Mouse (Mus musculus): ENCODE measurements around the gene Oas2. TPM values are rescaled to one million over a fixed set of nuclear protein-coding genes. Genes with fewer than 3 reads are reported as not detected.

Oas2 gene
- total RNA-seq, 2 experiments from 2014 or later, result 0.12 to 2.9 TPM

DNA sequence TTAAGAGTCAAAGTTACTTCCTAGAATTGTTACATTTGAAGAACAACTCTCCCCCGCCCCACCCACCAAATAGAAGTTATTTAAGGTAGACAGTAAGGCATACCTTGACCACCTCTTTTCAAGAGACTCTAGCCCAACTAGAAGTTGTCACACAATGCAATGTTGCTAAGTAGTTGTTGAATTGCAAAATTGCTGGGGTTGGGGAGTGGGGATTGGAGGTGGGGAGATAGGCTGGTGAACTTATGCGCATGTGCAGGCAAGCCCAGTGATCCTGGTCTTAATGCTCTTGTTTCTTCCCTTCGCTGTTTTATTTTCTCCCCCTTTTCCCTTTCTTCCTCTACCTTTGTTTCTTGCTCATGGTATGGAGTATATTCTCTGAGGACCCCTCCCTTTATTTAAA, 16.0 kb downstream of the Oas2 start:
- ATAC-seq (replicated peaks; ENCODE audit: poor library complexity), result no peak

DNA sequence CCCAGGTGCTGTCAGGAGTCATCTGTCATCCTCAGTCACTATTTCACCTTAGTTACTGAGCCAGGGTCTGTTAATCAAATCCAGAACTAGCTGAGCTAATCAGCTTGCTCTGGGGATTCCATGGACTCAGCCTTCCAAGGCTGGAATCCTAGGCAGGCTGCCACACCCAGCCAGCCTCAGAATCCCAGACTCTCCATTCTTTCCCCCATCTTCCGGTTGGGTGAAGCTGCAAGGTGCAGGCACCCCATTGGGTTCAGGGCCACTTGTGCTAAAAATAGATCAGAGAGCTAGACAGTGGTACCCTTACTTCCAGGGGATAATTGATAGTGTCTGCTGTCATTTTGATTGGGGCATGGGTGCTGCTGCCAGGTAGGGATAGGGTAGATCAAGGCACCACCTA, 16.9 kb downstream of the Oas2 start:
- ATAC-seq (replicated peaks; ENCODE audit: poor library complexity), result no peak

DNA sequence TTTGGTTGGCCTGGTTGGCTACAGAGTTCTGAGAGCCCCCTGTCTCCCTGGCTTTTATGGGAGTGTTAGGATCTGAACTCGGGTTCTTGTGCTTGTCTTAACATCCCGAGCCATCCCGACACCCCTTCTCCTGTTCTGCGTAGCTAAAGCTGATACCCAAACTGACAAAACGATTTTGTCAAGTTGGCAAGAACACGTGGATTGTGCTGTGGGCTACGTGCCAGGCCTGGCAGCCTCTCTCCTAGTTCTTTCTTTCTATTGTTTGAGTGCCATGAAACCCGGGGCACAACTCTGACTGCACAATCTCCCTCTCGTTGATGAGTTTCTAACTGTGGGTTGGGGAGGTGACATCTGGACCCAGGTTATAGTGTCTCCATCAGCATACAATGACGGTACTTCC, 20.3 kb downstream of the Oas2 start:
- no peak for ATAC-seq (replicated peaks; ENCODE audit: poor library complexity)

DNA sequence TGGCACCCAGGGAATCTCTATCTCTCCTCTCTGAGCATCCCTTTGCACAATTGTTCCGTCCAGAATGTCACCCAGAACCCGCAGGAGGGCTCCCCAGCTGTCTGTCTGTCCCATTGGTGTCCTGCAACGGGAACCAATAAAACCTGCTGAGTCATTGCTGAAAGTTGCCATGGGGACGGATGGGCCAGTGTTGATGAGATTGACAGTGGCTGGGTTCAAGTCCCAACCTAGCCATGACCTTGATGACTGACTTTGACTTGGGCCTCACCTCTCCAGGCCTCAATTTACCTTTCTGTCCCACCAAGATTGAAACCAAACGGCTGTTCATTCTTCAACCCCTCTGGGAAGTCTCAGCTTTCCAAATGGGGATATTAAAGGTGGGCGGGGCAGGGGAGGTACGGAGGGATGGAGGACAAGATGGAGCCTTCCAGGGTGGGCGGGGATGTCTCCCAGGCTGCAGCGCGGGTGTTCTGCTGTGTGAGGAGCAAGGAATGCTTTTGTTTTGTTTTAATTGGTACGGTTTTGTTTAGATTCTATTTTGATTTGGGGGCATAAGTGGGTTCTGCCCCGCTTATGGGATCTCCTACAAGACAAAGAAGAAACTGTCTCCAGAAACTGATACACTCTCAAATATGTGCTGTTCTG, 23.7 kb downstream of the Oas2 start:
- ATAC-seq (replicated peaks; ENCODE audit: poor library complexity), result no peak

DNA sequence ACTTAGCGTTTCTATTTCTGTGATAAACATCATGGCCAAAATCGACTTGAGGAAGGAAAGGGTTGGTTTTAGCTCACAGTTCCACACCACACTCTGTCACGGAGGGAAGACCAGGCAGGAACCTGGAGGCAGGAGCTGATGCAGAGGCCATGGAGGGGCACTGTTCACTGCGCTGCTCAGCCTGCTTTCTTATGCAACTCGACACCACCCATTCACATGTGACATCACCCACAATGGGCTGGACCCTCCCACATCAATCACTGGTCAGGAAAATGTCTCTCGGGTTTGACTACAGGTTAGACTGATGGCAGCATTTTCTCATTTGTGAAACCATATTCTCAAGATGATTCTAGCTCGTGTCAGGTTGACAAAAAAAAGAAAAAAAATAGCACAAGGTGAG, 28.6 kb downstream of the Oas2 start:
- no peak for ATAC-seq (replicated peaks; ENCODE audit: poor library complexity)

DNA sequence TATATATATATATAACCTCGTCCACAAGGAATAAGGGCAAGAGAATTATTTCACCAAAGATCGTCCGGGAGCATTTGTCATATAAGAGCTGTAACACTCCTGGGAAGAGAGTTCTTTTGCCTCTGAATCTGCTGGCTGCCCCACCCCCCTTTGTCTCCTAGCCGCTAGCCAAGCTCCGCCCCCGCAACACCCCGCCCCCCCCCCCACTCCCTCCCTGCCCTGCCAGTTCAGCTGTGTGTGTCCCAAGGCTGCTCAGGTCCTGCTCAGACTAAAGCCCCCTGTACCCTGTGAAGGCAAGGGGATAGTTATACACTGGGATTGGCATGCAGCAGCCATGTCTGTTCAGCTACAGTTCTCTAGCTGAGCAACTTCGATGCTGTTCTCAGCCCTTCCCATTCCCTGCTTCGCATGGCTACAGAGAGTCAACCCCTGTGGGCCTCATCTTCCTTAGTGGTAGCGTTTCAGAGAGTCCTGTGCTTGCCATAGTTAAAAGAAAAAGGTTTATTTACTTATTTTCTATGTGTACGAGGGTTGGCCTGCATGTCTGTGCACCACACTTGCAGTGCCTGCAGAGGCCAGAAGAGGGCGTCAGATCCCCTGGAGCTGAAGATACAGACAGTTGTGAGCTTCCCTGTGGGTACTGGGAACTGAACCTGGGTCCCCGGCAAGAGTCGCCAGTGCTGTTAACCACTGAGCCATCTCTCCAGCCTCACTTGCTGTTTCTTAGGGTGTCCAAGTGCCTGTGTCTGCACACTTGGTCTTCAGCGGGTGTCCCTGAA, 30.9 kb downstream of the Oas2 start:
- ATAC-seq (replicated peaks; ENCODE audit: poor library complexity), result no peak

DNA sequence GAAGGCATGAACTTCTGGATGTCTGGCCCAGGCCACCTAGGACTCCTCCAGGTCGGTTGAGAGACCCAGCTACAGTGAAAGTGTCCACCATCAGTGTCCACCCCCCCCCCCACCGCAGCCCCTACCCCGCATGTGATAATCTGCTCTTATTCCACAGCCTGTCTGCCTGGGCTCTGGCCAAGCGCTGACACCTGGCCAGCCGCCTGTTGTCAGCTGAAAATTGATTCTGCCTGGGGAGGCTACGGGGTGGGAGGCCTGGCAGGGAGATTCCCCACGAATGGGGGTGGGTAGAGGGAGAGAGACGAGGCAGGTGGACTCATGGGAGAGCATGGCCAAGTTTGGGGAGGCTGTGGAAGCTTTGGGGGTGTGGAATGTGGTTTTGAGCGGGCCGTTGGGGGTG, 32.5 kb downstream of the Oas2 start:
- ATAC-seq (replicated peaks; ENCODE audit: poor library complexity), result no peak

DNA sequence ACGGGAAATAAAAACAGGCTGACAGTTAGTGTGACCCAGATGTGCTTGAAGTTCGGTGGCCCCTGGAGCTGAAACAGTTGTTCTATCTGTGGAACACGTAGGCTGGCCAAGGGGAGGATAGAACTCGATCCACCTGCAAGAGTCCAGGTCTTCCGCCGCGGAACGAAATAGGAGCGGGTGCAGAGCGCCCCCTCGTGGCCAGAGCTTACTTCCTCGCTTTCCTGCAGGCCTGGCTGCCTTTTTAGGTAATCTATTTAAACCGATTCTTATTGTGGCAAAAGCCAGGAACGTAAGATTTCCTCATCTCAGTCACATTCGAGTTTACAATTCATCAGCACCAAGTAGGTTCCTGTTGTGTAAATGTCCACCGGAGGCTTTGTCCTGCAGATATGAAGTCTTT, 35.3 kb downstream of the Oas2 start:
- peak; percentile 78 for ATAC-seq (replicated peaks; ENCODE audit: poor library complexity)

DNA sequence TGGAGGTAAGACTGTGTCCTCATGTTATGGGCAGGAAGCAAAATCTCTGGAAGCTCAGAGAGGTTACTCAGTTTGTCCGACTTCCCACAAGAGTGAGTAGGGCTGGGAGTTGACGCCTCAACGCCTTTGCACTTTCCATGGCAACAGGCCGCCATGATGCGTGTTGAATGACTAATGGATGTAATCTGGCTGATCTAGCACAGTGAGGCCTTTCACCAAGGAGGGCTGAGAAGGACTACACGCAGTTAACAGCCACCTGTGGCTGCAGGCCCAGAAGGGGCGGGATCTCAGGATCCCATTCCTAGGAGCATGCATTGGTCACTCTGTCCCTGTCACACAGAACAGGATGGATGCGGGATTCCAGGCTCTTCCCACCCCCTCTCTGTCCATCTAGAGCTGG, 36.9 kb downstream of the Oas2 start:
- ATAC-seq (replicated peaks; ENCODE audit: poor library complexity), result no peak

DNA sequence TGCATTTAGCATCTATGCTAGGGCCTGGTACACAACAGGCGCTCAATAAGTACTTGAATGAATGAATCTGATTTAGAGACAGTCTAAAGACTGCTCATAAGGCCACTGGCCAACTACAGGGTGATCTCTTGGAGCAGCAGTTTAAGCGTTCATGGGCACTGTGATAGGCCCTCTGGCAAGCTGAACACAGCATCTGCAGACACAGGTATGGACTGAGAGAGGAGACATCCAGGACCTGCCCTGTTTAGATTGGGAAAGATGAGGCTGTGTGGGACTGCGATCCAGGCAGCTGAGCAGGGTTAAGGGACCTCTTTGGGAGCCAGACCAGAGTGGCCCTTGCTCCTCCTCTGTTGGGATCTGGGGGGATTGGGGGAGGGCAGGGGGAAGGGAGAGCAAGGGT, 37.8 kb downstream of the Oas2 start, which contains the start of gene Dtx1:
Dtx1 (minus strand) TSS at position 101 of the 400 bp plus-strand sequence.
- no peak for ATAC-seq (replicated peaks; ENCODE audit: poor library complexity)

DNA sequence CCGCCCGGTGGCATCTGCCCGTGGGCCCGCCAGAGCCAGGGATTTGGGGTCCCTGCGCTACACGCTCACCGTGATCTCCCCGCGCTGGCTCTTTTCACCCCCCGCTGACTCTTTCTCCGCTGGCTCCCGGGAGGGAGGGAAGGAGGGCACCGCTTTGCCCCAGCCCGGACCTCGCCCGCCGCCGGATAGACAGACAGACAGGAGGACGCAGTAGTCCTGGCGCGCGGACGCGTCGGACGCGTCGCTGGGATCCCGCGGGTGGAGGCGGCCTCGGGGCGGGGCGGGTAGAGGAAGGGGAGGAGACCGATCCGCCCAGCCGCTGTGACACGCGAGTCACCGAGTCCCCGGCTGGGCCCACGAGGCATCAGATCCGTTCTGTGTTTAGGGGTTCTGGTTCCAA, 38.2 kb downstream of the Oas2 start:
- no peak; the same call in 1 of the 2 replicates for ATAC-seq (replicated peaks; ENCODE audit: poor library complexity)

DNA sequence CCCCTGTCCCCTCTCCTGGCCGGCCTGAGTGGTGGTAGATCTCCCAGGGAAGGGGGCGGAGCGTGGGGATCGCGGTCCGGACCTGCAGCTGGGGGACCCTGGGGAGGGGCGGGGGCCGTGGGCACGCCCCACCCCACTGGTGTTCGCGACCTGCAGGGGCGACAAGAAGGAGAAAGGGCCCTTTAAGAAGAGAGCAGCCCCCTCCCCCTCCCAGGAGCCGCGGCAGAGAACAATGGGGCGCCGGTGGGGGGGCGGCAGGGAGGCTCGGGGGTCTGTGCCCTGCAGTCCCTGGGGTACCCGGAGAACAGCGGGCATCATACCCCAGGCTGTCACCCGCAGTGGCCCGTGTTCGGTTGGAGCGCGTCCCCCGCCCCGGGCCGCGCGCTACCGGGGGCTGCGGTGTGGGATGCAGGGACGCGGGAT, 38.8 kb downstream of the Oas2 start:
- no peak for ATAC-seq (replicated peaks; ENCODE audit: poor library complexity)

DNA sequence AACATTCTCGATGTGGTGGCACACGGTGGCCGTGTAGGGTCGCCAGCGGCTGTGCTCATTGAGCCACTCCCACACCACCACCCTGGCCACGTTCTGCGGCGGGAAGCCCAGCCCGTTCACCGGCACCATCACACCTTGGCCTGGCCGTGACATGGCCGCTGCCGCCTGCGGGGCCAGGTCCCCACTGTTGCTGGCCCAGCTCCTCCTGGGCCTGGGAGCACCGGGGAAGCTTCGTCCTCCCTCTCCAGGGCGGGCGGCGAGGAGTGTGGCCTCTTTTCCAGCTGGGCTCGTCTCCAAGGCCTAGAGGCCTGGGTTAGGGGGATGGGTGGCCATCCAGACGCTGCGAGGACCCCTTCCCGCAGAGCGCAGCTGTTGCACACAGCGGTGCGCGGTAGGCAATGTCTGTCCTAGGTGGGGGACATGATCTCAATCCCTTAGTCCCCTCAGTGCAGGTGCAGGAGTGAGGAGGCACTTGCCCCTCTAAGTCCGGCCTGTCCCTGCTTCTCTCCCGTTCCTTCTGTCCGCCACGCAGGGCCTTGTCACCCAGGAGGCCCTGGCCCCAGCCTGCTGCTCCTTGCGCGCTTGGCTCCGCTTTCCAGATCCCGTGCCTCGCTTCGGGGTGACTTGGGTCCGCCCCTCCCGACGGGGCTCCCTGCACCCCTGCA, 39.4 kb downstream of the Oas2 start:
- ATAC-seq (replicated peaks; ENCODE audit: poor library complexity), result no peak

DNA sequence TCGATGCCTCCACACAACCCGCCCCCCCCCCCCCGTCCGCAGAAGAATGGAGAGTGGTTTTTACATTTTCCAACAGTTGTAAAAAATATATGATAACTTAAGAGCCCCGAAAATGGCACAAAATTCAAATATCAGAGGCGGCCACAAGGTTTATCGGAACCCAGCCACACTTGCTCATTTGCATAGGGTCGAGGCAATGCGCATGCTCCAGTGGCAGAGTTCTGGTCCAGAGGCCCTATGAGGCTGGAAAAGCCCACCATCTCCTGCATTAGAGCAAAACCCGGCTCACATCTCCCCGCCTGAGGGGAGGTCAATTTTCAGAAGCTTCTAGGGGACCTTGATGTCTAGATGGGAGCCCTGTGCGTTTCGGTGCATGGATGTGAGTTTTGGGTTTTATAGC, 42.7 kb downstream of the Oas2 start:
- no peak for ATAC-seq (replicated peaks; ENCODE audit: poor library complexity)

DNA sequence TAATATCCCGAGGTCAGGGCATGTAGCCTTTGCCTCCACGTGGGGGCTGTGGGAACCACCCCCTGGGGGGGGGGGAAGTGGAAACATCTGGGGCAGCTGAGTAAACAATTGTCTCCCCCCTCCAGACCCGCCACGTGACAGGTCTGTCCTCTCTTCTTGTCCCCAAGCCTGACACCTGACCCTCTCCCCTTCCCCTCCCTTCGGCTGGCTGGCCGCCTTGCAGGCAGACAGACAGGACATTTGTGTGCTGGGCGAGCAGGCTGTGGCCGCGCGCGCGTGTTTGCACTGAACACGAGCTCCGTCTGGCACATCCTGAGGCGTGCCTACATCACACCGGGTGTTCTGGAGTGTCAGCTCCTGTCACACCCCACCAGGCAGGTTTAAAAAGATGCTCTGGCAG, 43.1 kb downstream of the Oas2 start:
- no peak for ATAC-seq (replicated peaks; ENCODE audit: poor library complexity)

DNA sequence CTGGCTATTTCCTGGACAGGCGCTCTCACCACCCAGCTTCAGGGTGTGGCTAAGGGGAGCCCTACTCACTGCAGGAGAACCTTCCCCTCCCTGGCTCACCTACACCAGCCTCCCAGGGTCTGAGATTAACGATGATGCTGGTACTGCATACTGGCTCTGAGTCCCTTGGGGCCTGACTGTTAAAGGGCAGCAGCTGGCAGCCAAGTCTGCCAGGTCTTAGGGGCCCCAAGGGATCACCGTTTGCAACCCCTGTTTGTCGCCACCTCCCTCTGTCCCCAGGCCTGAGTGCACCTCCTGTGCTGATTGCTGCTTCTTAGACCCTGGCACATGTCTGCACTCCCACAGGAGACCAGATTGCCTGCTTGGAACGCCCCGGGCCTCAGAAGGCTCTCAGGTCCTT, 45.2 kb downstream of the Oas2 start:
- no peak for ATAC-seq (replicated peaks; ENCODE audit: poor library complexity)

DNA sequence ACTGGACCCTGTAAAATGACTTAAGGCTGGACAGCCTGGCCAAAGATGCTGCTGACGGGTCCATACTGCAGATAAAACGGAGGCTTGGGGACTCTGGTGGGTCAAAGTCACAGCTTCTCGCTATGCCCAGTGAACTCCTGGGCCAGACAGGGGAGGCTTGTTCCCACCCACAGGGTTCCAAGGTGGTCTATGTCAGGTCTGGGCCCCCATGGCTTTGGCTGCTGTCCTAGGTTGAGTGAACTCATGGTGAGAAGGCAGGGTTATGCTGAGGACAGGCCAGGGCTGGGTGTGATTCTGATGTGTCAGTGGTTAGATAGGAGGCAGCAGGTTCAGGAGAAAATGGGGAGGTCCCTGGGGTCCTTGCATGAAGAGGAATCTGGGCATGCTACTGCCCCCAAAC, 46.0 kb downstream of the Oas2 start:
- ATAC-seq (replicated peaks; ENCODE audit: poor library complexity), result no peak

DNA sequence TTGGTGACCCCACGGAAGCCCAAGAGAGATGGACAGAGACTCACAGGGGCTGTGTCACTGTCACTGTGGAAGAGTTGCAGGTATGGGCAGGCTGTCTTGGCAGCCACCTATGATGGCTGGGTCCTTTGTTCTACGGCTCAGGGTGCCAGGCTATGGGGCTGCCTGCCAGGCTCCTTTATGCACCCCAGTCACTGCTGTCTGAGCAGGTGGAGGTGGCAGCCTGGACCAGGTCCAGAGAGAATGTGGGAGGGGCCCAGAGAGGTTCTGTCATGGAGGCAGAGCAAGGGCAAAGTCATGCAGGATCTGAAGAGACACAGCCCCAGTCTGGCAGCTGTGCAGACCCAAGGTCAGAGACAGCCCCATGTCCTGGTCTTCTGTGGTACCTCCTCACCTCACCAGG, 46.7 kb downstream of the Oas2 start:
- ATAC-seq (replicated peaks; ENCODE audit: poor library complexity), result no peak

DNA sequence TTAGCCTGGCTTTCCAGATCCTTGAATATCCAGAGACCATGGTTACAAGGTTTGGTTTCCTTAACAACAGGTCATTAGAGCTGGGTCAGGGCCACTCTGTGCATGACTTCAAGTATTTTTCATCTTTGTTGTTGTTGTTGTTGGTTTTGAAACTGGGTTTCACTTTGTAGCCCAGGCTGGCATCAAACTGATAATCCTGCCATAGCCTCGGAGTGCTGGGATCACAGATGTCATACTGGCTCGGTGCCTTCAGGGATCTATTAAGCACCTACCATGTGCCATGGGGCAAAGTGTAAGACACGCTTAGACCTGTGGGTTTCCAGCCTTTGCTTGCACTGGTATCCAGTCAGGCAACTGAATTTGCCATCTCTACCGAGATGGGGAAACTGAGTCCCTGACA, 47.2 kb downstream of the Oas2 start:
- no peak for ATAC-seq (replicated peaks; ENCODE audit: poor library complexity)

DNA sequence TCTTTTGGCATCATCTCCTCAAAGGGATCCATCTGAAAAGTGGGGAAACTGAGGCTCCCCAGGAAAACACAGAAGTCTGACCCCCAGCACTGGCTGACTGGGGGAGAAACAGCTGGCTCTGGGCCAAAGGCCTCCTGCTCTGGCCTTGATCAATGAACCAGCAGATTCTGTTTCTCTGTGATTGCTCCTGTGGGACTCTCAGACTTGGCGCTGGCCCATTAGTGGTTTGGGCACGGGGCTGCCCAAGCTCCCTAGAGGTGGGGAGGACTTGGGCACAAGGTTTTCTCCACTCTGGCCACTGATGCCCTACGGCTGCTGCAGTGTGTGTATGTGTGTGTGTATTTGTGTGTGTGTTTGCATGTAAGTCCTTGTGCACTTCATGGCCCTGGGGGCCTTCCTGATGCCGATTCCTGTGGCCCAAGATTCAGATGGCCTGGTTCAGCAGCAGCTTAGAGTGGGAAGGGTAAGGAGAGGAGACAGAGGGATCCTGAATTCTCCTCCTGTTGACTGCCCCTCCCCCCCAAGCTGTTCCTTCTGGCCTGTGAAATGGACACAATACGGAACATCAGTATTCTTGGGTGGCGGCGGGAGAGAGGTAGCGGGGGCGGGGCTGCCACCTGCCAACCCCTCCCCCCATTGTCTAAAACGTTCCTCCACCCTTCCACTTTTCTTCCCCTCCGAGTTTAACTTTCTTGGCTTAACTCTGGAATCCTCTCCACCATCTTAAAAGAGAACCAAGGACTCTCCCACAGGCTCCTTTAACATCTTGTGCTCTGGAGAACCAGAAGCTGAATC, 48.5 kb downstream of the Oas2 start:
- ATAC-seq (replicated peaks; ENCODE audit: poor library complexity), result no peak

DNA sequence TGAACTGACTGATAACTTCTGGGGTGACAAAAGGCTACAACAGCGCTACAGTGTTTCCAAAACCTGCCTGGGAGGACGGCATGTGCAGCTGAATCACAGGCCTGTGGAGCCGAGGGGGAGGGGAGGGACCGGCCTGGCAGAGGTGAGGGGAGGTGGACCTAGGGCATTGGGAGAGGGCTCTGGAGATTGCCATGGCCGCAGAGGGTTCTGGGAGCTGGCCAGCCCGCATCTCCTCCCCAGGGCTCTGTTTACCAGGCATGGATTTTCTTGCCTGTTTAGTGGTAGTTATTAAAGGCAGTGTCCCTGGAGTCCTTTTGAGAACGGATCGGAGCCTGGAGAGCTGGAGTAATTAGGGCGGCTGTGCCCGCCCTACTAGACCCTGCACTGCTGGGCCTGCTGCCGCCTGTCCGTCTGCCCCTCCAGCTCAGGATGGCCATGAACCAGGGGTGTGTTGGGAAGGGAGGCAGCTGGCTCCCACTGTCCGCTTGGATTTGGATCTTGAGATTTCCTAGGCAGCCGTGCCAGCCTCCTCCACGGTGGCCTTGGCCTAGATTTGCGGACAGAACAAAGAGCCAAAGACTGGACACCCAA, 50.8 kb downstream of the Oas2 start:
- no peak for ATAC-seq (replicated peaks; ENCODE audit: poor library complexity)

Data from megakaryocyte progenitor cell, adult 5-6 weeks (primary cell).